Mouse (Mus musculus): ENCODE measurements around the gene Fras1. TPM values are rescaled to one million over a fixed set of nuclear protein-coding genes. Genes with fewer than 3 reads are reported as not detected.
A peak's percentile ranks its signal among the peaks of the same experiment; 100 is the strongest.

Fras1 gene
- polyA plus RNA-seq, 1 experiment from 2014 or later, result 7.4 TPM

GRCm38 (mm10) chr5:96608581-96609280, 235.0 kb downstream of the Fras1 start:
- H3K9ac ChIP-seq, result no peak overlapping the region
- no peaks in the 10 kb centered on the region for H3K27me3 ChIP-seq
- H3K36me3 ChIP-seq (ENCODE audit: poor library complexity, severe bottlenecking), result no peaks in the 10 kb centered on the region
- ATAC-seq, result no peak
- H3K4me2 ChIP-seq, result no peak overlapping the region
- no peak overlapping the region for H3K4me3 ChIP-seq
- no peaks in the 10 kb centered on the region for H3K4me1 ChIP-seq
- H3K9me3 ChIP-seq (replicated peaks), result no peaks in the 10 kb centered on the region
- 88% methylated on average over 3 of the region's 3 CpGs for WGBS
- H3K27ac ChIP-seq, result no peak overlapping the region

GRCm38 (mm10) chr5:96612077-96612476, 238.3 kb downstream of the Fras1 start:
- H3K4me1 ChIP-seq, result peaks cover 2% of the 10 kb centered on the region; the same call in 1 of the 2 replicates
- H3K36me3 ChIP-seq (ENCODE audit: poor library complexity, severe bottlenecking), result no peaks in the 10 kb centered on the region
- H3K27ac ChIP-seq, result no peak overlapping the region
- H3K9me3 ChIP-seq (replicated peaks), result no peaks in the 10 kb centered on the region
- WGBS, result 60% methylated on average over 10 of the region's 10 CpGs
- no peak overlapping the region for H3K4me2 ChIP-seq
- no peak overlapping the region for H3K4me3 ChIP-seq
- H3K9ac ChIP-seq, result no peak overlapping the region
- H3K27me3 ChIP-seq, result no peaks in the 10 kb centered on the region
- no peak for ATAC-seq

- no peak overlapping the region for H3K4me2 ChIP-seq
- 78% methylated on average over 6 of the region's 6 CpGs for WGBS
- H3K36me3 ChIP-seq (ENCODE audit: poor library complexity, severe bottlenecking), result no peaks in the 10 kb centered on the region
- H3K4me3 ChIP-seq, result no peak overlapping the region
- no peaks in the 10 kb centered on the region for H3K27me3 ChIP-seq
- no peak overlapping the region for H3K9ac ChIP-seq
- ATAC-seq, result no peak
- H3K9me3 ChIP-seq (replicated peaks), result no peaks in the 10 kb centered on the region
- H3K27ac ChIP-seq, result no peak overlapping the region
- H3K4me1 ChIP-seq, result peaks cover 3% of the 10 kb centered on the region; the same call in 1 of the 2 replicates
These were observed 243.3 kb downstream of the Fras1 start for GRCm38 (mm10) chr5:96616954-96617646.

GRCm38 (mm10) chr5:96618008-96618407, 244.3 kb downstream of the Fras1 start:
- no peak overlapping the region for H3K4me2 ChIP-seq
- WGBS, result 49% methylated on average over 2 of the region's 2 CpGs
- no peak for ATAC-seq
- H3K36me3 ChIP-seq (ENCODE audit: poor library complexity, severe bottlenecking), result no peaks in the 10 kb centered on the region
- no peaks in the 10 kb centered on the region for H3K9me3 ChIP-seq (replicated peaks)
- H3K27ac ChIP-seq, result no peak overlapping the region
- H3K27me3 ChIP-seq, result no peaks in the 10 kb centered on the region
- no peak overlapping the region for H3K4me3 ChIP-seq
- H3K9ac ChIP-seq, result no peak overlapping the region
- peaks cover 3% of the 10 kb centered on the region; the same call in 1 of the 2 replicates for H3K4me1 ChIP-seq

GRCm38 (mm10) chr5:96620209-96620608, 246.5 kb downstream of the Fras1 start:
- ATAC-seq, result no peak
- Histone ChIP-seq H3K4me1 (peaks cover 3% of the 10 kb centered on the region; the same call in 1 of the 2 replicates), H3K4me3 (no peak overlapping the region), H3K4me2 (no peak overlapping the region), H3K9me3 (replicated peaks) (no peaks in the 10 kb centered on the region), H3K27ac (no peak overlapping the region), H3K36me3 (ENCODE audit: poor library complexity, severe bottlenecking) (no peaks in the 10 kb centered on the region), H3K27me3 (no peaks in the 10 kb centered on the region), H3K9ac (no peak overlapping the region)
- WGBS, result 90% methylated on average over 2 of the region's 2 CpGs

GRCm38 (mm10) chr5:96620618-96621017, 246.9 kb downstream of the Fras1 start:
- Histone ChIP-seq H3K4me2 (no peak overlapping the region), H3K36me3 (ENCODE audit: poor library complexity, severe bottlenecking) (no peaks in the 10 kb centered on the region), H3K4me3 (no peak overlapping the region), H3K27ac (no peak overlapping the region), H3K4me1 (peaks cover 3% of the 10 kb centered on the region; the same call in 1 of the 2 replicates), H3K27me3 (no peaks in the 10 kb centered on the region), H3K9ac (no peak overlapping the region), H3K9me3 (replicated peaks) (no peaks in the 10 kb centered on the region)
- no peak for ATAC-seq
- 94% methylated on average over 5 of the region's 5 CpGs for WGBS

GRCm38 (mm10) chr5:96622604-96623352, 249.0 kb downstream of the Fras1 start:
- no peaks in the 10 kb centered on the region for H3K4me1 ChIP-seq
- no peaks in the 10 kb centered on the region for H3K9me3 ChIP-seq (replicated peaks)
- no peak for ATAC-seq
- H3K36me3 ChIP-seq (ENCODE audit: poor library complexity, severe bottlenecking), result no peaks in the 10 kb centered on the region
- no peak overlapping the region for H3K9ac ChIP-seq
- H3K4me2 ChIP-seq, result no peak overlapping the region
- no peaks in the 10 kb centered on the region for H3K27me3 ChIP-seq
- 79% methylated on average over 5 of the region's 5 CpGs for WGBS
- no peak overlapping the region for H3K4me3 ChIP-seq
- no peak overlapping the region for H3K27ac ChIP-seq

GRCm38 (mm10) chr5:96629851-96630250, 256.1 kb downstream of the Fras1 start:
- no peak overlapping the region for H3K9ac ChIP-seq
- 59% methylated on average over 8 of the region's 8 CpGs for WGBS
- no peaks in the 10 kb centered on the region for H3K27me3 ChIP-seq
- no peak overlapping the region for H3K4me2 ChIP-seq
- H3K27ac ChIP-seq, result no peak overlapping the region
- H3K9me3 ChIP-seq (replicated peaks), result no peaks in the 10 kb centered on the region
- H3K4me3 ChIP-seq, result no peak overlapping the region
- no peaks in the 10 kb centered on the region for H3K36me3 ChIP-seq (ENCODE audit: poor library complexity, severe bottlenecking)
- peaks cover 5% of the 10 kb centered on the region for H3K4me1 ChIP-seq
- ATAC-seq, result peak; percentile 90

GRCm38 (mm10) chr5:96635146-96635862, 261.5 kb downstream of the Fras1 start:
- Histone ChIP-seq H3K9me3 (replicated peaks) (no peaks in the 10 kb centered on the region), H3K9ac (no peak overlapping the region), H3K36me3 (ENCODE audit: poor library complexity, severe bottlenecking) (no peaks in the 10 kb centered on the region), H3K4me2 (no peak overlapping the region), H3K27me3 (no peaks in the 10 kb centered on the region), H3K4me3 (no peak overlapping the region), H3K4me1 (peaks cover 6% of the 10 kb centered on the region; the same call in 1 of the 2 replicates), H3K27ac (no peak overlapping the region)
- 47% methylated on average over 17 of the region's 17 CpGs for WGBS
- ATAC-seq, result peak; percentile 67; the same call in 1 of the 2 replicates

GRCm38 (mm10) chr5:96635866-96636265, 262.1 kb downstream of the Fras1 start:
- no peaks in the 10 kb centered on the region for H3K9me3 ChIP-seq (replicated peaks)
- ATAC-seq, result 0 out of 2 replicates have a peak, but pooled peaks have one; percentile 24
- 69% methylated on average over 5 of the region's 5 CpGs for WGBS

GRCm38 (mm10) chr5:96639213-96639910, 265.6 kb downstream of the Fras1 start:
- no peak for ATAC-seq
- WGBS, result 85% methylated on average over 6 of the region's 6 CpGs
- H3K27ac ChIP-seq, result no peak overlapping the region

More at GRCm38 (mm10) chr5:96635866-96636265, 262.1 kb downstream of the Fras1 start:
- Histone ChIP-seq H3K27me3 (no peaks in the 10 kb centered on the region), H3K27ac (no peak overlapping the region), H3K9ac (no peak overlapping the region), H3K36me3 (ENCODE audit: poor library complexity, severe bottlenecking) (no peaks in the 10 kb centered on the region), H3K4me3 (no peak overlapping the region), H3K4me2 (no peak overlapping the region), H3K4me1 (peaks cover 6% of the 10 kb centered on the region; the same call in 1 of the 2 replicates)

More at GRCm38 (mm10) chr5:96639213-96639910, 265.6 kb downstream of the Fras1 start:
- Histone ChIP-seq H3K4me3 (no peak overlapping the region), H3K36me3 (ENCODE audit: poor library complexity, severe bottlenecking) (no peaks in the 10 kb centered on the region), H3K9ac (no peak overlapping the region), H3K4me2 (no peak overlapping the region), H3K9me3 (replicated peaks) (no peaks in the 10 kb centered on the region), H3K4me1 (peaks cover 6% of the 10 kb centered on the region; the same call in 1 of the 2 replicates), H3K27me3 (no peaks in the 10 kb centered on the region)

Measured in forebrain, embryonic 13.5 days (tissue).